Mouse (Mus musculus) lung, adult 2 months (tissue): Measurements from ENCODE around the gene Abhd5.

Experiments used
- CTCF ChIP-seq: fragments of 200-500 bp; IDR thresholded peaks from 2 replicates; pipeline ENCODE4 v1.5.1; 2011; ENCODE audit warnings: mild to moderate bottlenecking, low read length, control low read depth; ENCODE audit not compliant: insufficient read depth
- POLR2A ChIP-seq: fragments of 200-500 bp; IDR thresholded peaks from 2 replicates; pipeline ENCODE4 v1.6.1; 2011; ENCODE audit warnings: low read depth, mild to moderate bottlenecking, control low read depth, low read length, borderline replicate concordance; ENCODE audit errors: extremely low read depth

GRCm38 (mm10) chr9:122422706-122423105 lies 71.3 kb downstream of the Abhd5 start:
- TF ChIP-seq POLR2A (no peak), CTCF (no peak)
